Mouse (Mus musculus) heart, postnatal 25 days (tissue): ENCODE measurements around the gene Olfr850. TPM values are rescaled to one million over a fixed set of nuclear protein-coding genes. Genes with fewer than 3 reads are reported as not detected.

Experiments used
- DNase-seq: peaks from one replicate; pipeline ENCODE4 v3.0.0; 2022; ENCODE audit warnings: low spot score
- intact Hi-C: fragments of 180-260 bp; cut with DNase I; formaldehyde crosslinking; loops from one replicate; pipeline ENCODE4 v1.15.1; 2025
- total RNA-seq, 2 experiments: library from RNA; stranded (reverse); gene quantifications; 2 replicates each; pipeline ENCODE4 v1.2.3; 2021

Gene Olfr850
- not detected for total RNA-seq

GRCm38 (mm10) chr9:19478148-19478547, at the start of gene Olfr850:
Olfr850 (minus strand) TSS chr9:19478248.
- intact Hi-C loops = no loop called here
- DNase-seq = no peak

DNA sequence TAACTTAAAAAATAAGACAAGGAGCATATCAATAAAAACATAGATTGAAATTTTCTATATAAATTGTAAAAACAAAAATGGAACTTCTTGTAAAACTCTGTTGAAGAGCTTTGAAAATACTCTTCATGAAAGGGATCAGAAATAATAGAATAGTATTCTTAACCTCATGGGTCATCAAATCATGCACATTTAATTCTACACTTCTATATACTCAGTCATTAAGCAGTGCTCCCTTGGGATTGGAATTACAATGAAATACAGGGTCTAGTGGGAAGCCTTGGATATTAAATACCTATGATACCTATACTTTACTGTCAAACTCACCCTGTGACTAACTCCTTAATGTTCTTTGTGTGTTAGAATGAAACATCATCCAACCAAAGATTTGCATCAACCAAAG, 14.9 kb upstream of the Olfr850 start, which contains the start of gene Olfr851:
Gene Olfr851 (plus strand): TSS at position 301 of the 400 bp plus-strand sequence.
- intact Hi-C loops = no loop called here
- DNase-seq = no peak

- no peak for DNase-seq
- intact Hi-C loops = no loop called here
These were observed 38.1 kb downstream of the Olfr850 start, which contains the start of gene Olfr849 for GRCm38 (mm10) chr9:19439966-19440365. Olfr849 (plus strand) TSS chr9:19440266.

Other genes starting within 250 kb of the Olfr850 start
- not detected for gene Olfr843, start 226.3 kb downstream of the Olfr850 start, total RNA-seq
- gene Olfr844, start 161.9 kb downstream of the Olfr850 start, total RNA-seq = not detected
- not detected for gene Olfr845, start 141.8 kb downstream of the Olfr850 start, total RNA-seq
- not detected for gene Olfr846, start 114.2 kb downstream of the Olfr850 start, total RNA-seq
- not detected for gene Olfr847, start 99.6 kb downstream of the Olfr850 start, total RNA-seq
- not detected for gene Olfr849, start 38.0 kb downstream of the Olfr850 start, total RNA-seq
- gene Olfr851, start 15.0 kb upstream of the Olfr850 start, total RNA-seq = not detected
- gene Olfr853, start 62.8 kb upstream of the Olfr850 start, total RNA-seq = not detected
- gene Olfr854, start 89.1 kb upstream of the Olfr850 start, total RNA-seq = not detected
- not detected for gene Olfr855, start 104.4 kb upstream of the Olfr850 start, total RNA-seq
- 10 to 100 TPM; 13.4 to 14.6 TPM for gene Zfp317, start 143.9 kb upstream of the Olfr850 start, total RNA-seq
- gene Olfr857, start 231.2 kb upstream of the Olfr850 start, total RNA-seq = not detected